Mouse (Mus musculus) stomach, postnatal 0 days (tissue): Measurements from ENCODE around the gene Abcf2.

Source experiments
- CTCF ChIP-seq: IDR thresholded peaks from 2 replicates; pipeline ENCODE4 v1.5.1; 2016; ENCODE audit warnings: antibody characterized with exemption, low read depth, mild to moderate bottlenecking, moderate library complexity
- EP300 ChIP-seq: optimal IDR thresholded peaks from 2 replicates; pipeline ENCODE3; 2016; ENCODE audit warnings: antibody characterized with exemption

GRCm38 (mm10) chr5:24604080-24604655 lies 26.9 kb upstream of the Abcf2 start:
- no peak for TF ChIP-seq CTCF
- no peak for TF ChIP-seq EP300
